Mouse (Mus musculus) ES-E14 (cell line): ENCODE data around the gene A930002H24Rik. TPM values are rescaled to one million over a fixed set of nuclear protein-coding genes. Genes with fewer than 3 reads are reported as not detected.

ENCODE experiments used
- DNase-seq: peaks from one replicate; pipeline ENCODE4 v3.0.0-alpha.2; 2013; ENCODE audit warnings: low read depth, low spot score
- H3K27ac ChIP-seq: 2 replicates; pipeline ENCODE4 v1.5.1; 2012; ENCODE audit warnings: low read depth, mild to moderate bottlenecking, low read length, moderate library complexity, mixed read lengths; ENCODE audit not compliant: poor library complexity, insufficient read depth, severe bottlenecking
- H3K36me3 ChIP-seq: 2 replicates; pipeline ENCODE4 v1.6.1; 2012; ENCODE audit warnings: mild to moderate bottlenecking, low read length, moderate library complexity, mixed read lengths; ENCODE audit not compliant: control insufficient read depth, poor library complexity, insufficient read depth, severe bottlenecking
- H3K4me1 ChIP-seq, 2 experiments: fragments of 150-350 bp in 1 of 2; sonication (generic) in 1 of 2; 2 replicates each; pipeline ENCODE4 v1.6.1; 2012; ENCODE audit warnings: low read length in 2 of 2, mild to moderate bottlenecking in 1 of 2, mixed read lengths in 1 of 2; ENCODE audit not compliant: control insufficient read depth in 2 of 2, insufficient read depth in 2 of 2, poor library complexity in 1 of 2
- H3K4me3 ChIP-seq, 2 experiments: fragments of 150-350 bp in 1 of 2; sonication (generic) in 1 of 2; 2 replicates each; pipeline ENCODE4 v1.5.1; 2012; ENCODE audit warnings: low read length in 2 of 2, low read depth in 1 of 2, mild to moderate bottlenecking in 1 of 2, mixed read lengths in 1 of 2; ENCODE audit not compliant: insufficient read depth in 1 of 2, poor library complexity in 1 of 2, severe bottlenecking in 1 of 2
- H3K9ac ChIP-seq: 2 replicates; pipeline ENCODE4 v1.6.1; 2012; ENCODE audit warnings: low read depth, mild to moderate bottlenecking, low read length, mixed read lengths; ENCODE audit not compliant: poor library complexity, insufficient read depth, severe bottlenecking
- H3K9me3 ChIP-seq: fragments of 150-350 bp; sonication (generic); 2 replicates; pipeline ENCODE4 v1.6.1; 2012; ENCODE audit warnings: low read depth, mild to moderate bottlenecking, low read length; ENCODE audit not compliant: control insufficient read depth, insufficient read depth
- CHD2 ChIP-seq: IDR thresholded peaks from 2 replicates; pipeline ENCODE4 v1.6.1; 2014; ENCODE audit warnings: mild to moderate bottlenecking, low read depth, low read length, inconsistent platforms
- HCFC1 ChIP-seq: IDR thresholded peaks from 2 replicates; pipeline ENCODE4 v1.6.1; 2012; ENCODE audit warnings: low read length, inconsistent platforms, borderline replicate concordance; ENCODE audit not compliant: insufficient read depth
- MAFK ChIP-seq: IDR thresholded peaks from 2 replicates; pipeline ENCODE4 v1.6.1; 2014; ENCODE audit warnings: mild to moderate bottlenecking, low read depth, low read length, inconsistent platforms; ENCODE audit not compliant: insufficient read depth
- ZC3H11A ChIP-seq: IDR thresholded peaks from 2 replicates; pipeline ENCODE4 v1.6.1; 2012; ENCODE audit warnings: low read depth, mild to moderate bottlenecking, inconsistent platforms, low read length, borderline replicate concordance
- ZNF384 ChIP-seq: IDR thresholded peaks from 2 replicates; pipeline ENCODE4 v1.6.1; 2012; ENCODE audit warnings: low read depth, low read length, inconsistent platforms
- in situ Hi-C, 2 experiments: fragments of 600-800 bp; cut with MboI; formaldehyde crosslinking; loops; one replicate each; pipeline ENCODE4 v1.15.1; 2025; ENCODE audit warnings: low sequenced_read_pairs in 2 of 2, inconsistent platforms in 1 of 2; ENCODE audit not compliant: unreplicated experiment in 2 of 2
- total RNA-seq: library from RNA; depleted of rRNA; stranded (reverse); fragments of 300-350 nt; gene quantifications from 2 replicates; pipeline ENCODE4 v1.2.3, GENCODE M21; 2012

A930002H24Rik gene
- total RNA-seq, 1 experiment = 0.71 TPM

DNA sequence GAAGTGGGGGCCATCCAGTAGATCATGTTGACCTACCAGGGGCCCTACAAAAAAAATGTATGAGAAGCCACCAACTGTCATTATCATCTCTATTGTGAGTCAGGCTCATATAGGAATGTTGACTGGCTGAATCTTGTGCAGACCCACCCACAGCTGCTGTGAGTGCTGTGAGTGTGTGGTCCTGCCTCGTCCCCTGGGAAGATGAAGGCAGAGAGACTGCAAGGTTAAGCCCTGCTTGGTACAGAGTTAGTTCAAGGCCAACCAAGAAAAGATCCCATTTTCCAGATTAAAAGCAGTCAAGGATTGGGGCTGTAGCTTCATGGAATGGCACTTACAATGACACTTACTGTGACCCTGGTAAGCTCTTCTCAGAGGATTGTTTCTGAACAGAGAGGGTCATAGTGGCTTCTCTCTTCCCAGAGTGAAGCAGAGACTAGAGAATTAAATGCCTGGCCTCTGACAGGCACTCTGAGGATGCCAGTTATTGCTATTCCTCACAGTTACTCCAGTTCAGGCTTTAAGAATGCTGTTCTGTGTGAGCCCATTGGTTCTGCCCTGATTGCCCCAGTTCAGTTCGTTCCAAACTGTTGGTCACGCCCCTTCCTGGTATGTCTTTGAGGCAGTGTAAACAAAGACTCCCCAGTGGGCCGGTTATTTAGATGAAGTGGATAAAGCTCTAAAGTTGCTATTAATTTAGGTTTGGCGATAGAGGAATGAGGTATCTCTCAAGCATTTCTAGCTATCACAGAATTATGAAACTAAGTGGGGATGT, 34.8 kb downstream of the A930002H24Rik start:
- Histone ChIP-seq H3K9me3 (no peaks in the 10 kb centered on the region), H3K4me3 (no peak overlapping the region), H3K36me3 (no peaks in the 10 kb centered on the region), H3K4me1 (peaks cover 5 to 6% of the 10 kb centered on the region in 2 experiments; a peak in 2 of 4 replicates), H3K27ac (no peak overlapping the region), H3K9ac (no peak overlapping the region)
- in situ Hi-C loops = no loop called here
- no peak for TF ChIP-seq ZNF384
- TF ChIP-seq MAFK = no peak
- TF ChIP-seq ZC3H11A = no peak
- no peak for TF ChIP-seq HCFC1
- TF ChIP-seq CHD2 = no peak
- DNase-seq = peak; percentile 58

DNA sequence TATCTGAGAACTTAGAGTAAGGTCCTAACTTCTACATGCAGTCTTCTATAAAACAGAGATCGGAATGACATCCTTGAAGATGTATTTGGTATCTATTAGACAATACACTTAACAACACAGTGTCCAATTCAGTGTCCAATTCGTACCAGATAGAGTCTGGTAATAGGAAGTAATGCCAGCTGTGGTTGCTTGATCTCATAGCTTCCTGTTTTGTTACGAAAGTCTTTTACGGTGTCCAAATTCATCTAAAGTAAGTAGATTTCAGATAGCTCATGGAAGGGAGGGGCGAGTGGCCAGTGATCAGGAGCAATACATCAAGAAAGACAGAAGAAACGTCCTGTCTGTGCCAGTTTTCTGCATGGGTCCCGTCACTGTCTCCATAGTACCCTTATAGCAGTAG, 36.8 kb downstream of the A930002H24Rik start:
- H3K4me1 ChIP-seq = peaks cover 4 to 5% of the 10 kb centered on the region in 2 experiments; a peak in 2 of 4 replicates
- in situ Hi-C loops = no loop called here
- no peak overlapping the region for H3K9ac ChIP-seq
- TF ChIP-seq CHD2 (no peak), MAFK (no peak), HCFC1 (no peak), ZNF384 (no peak), ZC3H11A (no peak)
- no peaks in the 10 kb centered on the region for H3K9me3 ChIP-seq
- H3K27ac ChIP-seq = no peak overlapping the region
- no peaks in the 10 kb centered on the region for H3K36me3 ChIP-seq
- H3K4me3 ChIP-seq = no peak overlapping the region
- DNase-seq = no peak

DNA sequence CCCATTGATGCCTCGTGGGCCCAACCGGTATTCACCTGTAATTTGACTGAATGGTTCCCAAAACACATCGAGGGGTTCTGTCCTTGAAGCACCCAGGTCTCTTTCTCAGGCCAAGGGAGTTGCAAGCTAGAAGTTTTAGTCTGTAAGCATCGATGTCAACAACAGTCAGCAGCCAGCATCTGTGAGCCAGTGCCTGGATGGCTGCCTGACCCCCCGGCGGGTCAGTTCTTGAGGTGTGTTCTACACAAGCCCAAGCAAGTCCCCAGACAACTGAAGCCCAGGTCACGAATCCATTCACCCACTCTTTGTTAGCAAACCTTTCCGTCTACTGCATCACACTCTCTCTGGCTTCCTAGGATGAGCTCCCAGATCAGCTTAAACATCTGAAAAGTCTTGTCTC, 37.4 kb downstream of the A930002H24Rik start:
- in situ Hi-C loops = no loop called here
- DNase-seq = no peak
- no peak for TF ChIP-seq HCFC1
- TF ChIP-seq CHD2 = no peak
- TF ChIP-seq ZNF384 = no peak
- no peak for TF ChIP-seq ZC3H11A
- TF ChIP-seq MAFK = no peak

DNA sequence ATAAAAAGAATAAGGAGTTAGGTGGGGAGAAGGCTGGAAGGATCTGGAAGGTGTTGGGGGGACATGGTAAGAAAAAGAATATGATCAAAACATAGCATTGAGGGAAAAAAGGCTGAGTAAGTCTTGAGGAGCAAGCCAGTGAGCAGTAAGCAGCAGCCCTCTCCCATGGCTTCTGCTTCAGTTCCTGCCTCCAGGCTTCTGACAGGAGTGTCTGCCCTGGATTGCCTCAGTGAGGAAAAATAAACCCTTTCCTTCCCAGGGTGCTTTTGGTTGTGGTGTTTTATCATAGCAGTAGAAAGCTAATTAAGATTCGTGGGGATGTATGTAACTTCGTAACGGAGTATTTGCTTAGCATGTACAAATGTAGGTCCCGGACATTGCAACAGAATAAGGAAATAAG, 39.5 kb downstream of the A930002H24Rik start:
- Histone ChIP-seq H3K4me1 (peaks cover 0 to 2% of the 10 kb centered on the region in 2 experiments; a peak in 1 of 4 replicates), H3K9me3 (no peaks in the 10 kb centered on the region), H3K4me3 (no peak overlapping the region), H3K27ac (no peak overlapping the region), H3K9ac (no peak overlapping the region), H3K36me3 (no peaks in the 10 kb centered on the region)
- TF ChIP-seq MAFK (no peak), CHD2 (no peak), ZC3H11A (no peak)
- DNase-seq = no peak
- in situ Hi-C loops = no loop called here

More for the DNA sequence above, 37.4 kb downstream of the A930002H24Rik start:
- Histone ChIP-seq H3K4me1 (peaks cover 4 to 5% of the 10 kb centered on the region in 2 experiments; a peak in 2 of 4 replicates), H3K36me3 (no peaks in the 10 kb centered on the region), H3K27ac (no peak overlapping the region), H3K4me3 (no peak overlapping the region), H3K9ac (no peak overlapping the region), H3K9me3 (no peaks in the 10 kb centered on the region)
